Mouse (Mus musculus): ENCODE data around the gene Ikzf2. TPM values are rescaled to one million over a fixed set of nuclear protein-coding genes. Genes with fewer than 3 reads are reported as not detected.

Gene Ikzf2
- 0.10 and 0.28 TPM in 2 replicates for polyA plus RNA-seq (2012; ENCODE audit: low replicate concordance)

GRCm38 (mm10) chr1:69687076-69687991 is at the start of gene Ikzf2:
Gene Ikzf2, minus strand, starts transcription at chr1:69687245.

Other genes with a start within 250 kb of the Ikzf2 start
- not detected in 2 replicates for gene Spag16, start 139.7 kb upstream of the Ikzf2 start, polyA plus RNA-seq (2012; ENCODE audit: low replicate concordance)